Mouse (Mus musculus) forebrain, embryonic 14.5 days (tissue): Measurements from ENCODE around the gene Tox3. TPM values are rescaled to one million over a fixed set of nuclear protein-coding genes. Genes with fewer than 3 reads are reported as not detected.

Source experiments
- ATAC-seq: fragments of 200-750 bp; cut with Nextera tagmentation; 2 replicates; pipeline ENCODE4 v1.8.0; 2017; ENCODE audit warnings: mild to moderate bottlenecking, moderate library complexity
- DNase-seq: peaks from one replicate; pipeline ENCODE4 v3.0.0-alpha.2; 2015; ENCODE audit warnings: low spot score
- H3K27ac ChIP-seq: fragments of 300-500 bp; sonication (generic); 2 replicates; pipeline ENCODE4 v1.5.1; 2014; ENCODE audit warnings: low read depth, mild to moderate bottlenecking, control low read depth, low read length, moderate library complexity
- H3K27me3 ChIP-seq: fragments of 300-500 bp; sonication (generic); replicated peaks from 2 replicates; pipeline ENCODE4 v1.6.1; 2014; ENCODE audit warnings: low read length, control low read depth, mixed read lengths; ENCODE audit not compliant: control insufficient read depth, insufficient read depth
- H3K36me3 ChIP-seq: fragments of 300-500 bp; sonication (generic); 2 replicates; pipeline ENCODE4 v1.6.1; 2014; ENCODE audit warnings: low read length, control low read depth; ENCODE audit not compliant: control insufficient read depth, insufficient read depth
- H3K4me1 ChIP-seq: fragments of 300-500 bp; sonication (generic); 2 replicates; pipeline ENCODE4 v1.6.1; 2014; ENCODE audit warnings: antibody characterized with exemption, low read length, control low read depth; ENCODE audit not compliant: control insufficient read depth, insufficient read depth
- H3K4me2 ChIP-seq: fragments of 300-500 bp; sonication (generic); 2 replicates; pipeline ENCODE4 v1.6.1; 2014; ENCODE audit warnings: mild to moderate bottlenecking, control low read depth, low read length
- H3K4me3 ChIP-seq: fragments of 300-500 bp; sonication (generic); 2 replicates; pipeline ENCODE4 v1.5.1; 2014; ENCODE audit warnings: low read depth, low read length, control low read depth
- H3K9ac ChIP-seq: fragments of 300-500 bp; sonication (generic); 2 replicates; pipeline ENCODE4 v1.6.1; 2014; ENCODE audit warnings: mild to moderate bottlenecking, low read length, control low read depth, moderate library complexity
- H3K9me3 ChIP-seq: fragments of 300-500 bp; sonication (generic); replicated peaks from 2 replicates; pipeline ENCODE4 v1.6.1; 2016; ENCODE audit warnings: low read length, control low read depth, mixed read lengths; ENCODE audit not compliant: control insufficient read depth
- WGBS: fragments of 180-500 bp; shearing (Covaris S2); extraction: QIAGEN DNeasy Blood & Tissue Kit; methylation state at CpG from one replicate; pipeline ENCODE4 v1.1.7; 2014; 5-methylcytosine and 5-hydroxymethylcytosine counted together
- polyA plus RNA-seq: library from polyadenylated mRNA; unstranded; fragments of >200 nt; fragmentation: Nextera tagmentation; extraction: Ambion mirVana; gene quantifications from 2 replicates; pipeline ENCODE4 v1.2.1, GENCODE M21; 2014

The Tox3 gene
- polyA plus RNA-seq, 1 experiment from 2014 or later = 18.8 TPM

- Histone ChIP-seq H3K27me3 (no peaks in the 10 kb centered on the region), H3K4me3 (no peak overlapping the region), H3K9ac (no peak overlapping the region), H3K4me1 (peaks cover 51% of the 10 kb centered on the region), H3K27ac (peak overlapping the region; percentile 76), H3K9me3 (peaks cover 6% of the 10 kb centered on the region; the same call in 1 of the 2 replicates), H3K36me3 (peaks cover 8% of the 10 kb centered on the region), H3K4me2 (peak overlapping the region; percentile 26)
- 9% methylated on average over 5 of the region's 5 CpGs for WGBS
- DNase-seq (peak; percentile 97), ATAC-seq (peak; percentile 95)
These were observed 45.9 kb downstream of the Tox3 start for GRCm38 (mm10) chr8:90302252-90302651.

GRCm38 (mm10) chr8:90301543-90301942 lies 46.6 kb downstream of the Tox3 start:
- no peak overlapping the region for H3K9ac ChIP-seq
- peaks cover 4% of the 10 kb centered on the region; the same call in 1 of the 2 replicates for H3K36me3 ChIP-seq
- 0 out of 2 replicates have a peak, but pooled peaks have one; percentile 37 for ATAC-seq
- peak overlapping the region; percentile 76 for H3K27ac ChIP-seq
- DNase-seq = peak; percentile 74
- H3K4me3 ChIP-seq = no peak overlapping the region
- H3K4me1 ChIP-seq = peaks cover 51% of the 10 kb centered on the region
- 5% methylated on average over 5 of the region's 5 CpGs for WGBS
- peaks cover 2% of the 10 kb centered on the region; the same call in 1 of the 2 replicates for H3K9me3 ChIP-seq
- H3K4me2 ChIP-seq = peak overlapping the region; percentile 26
- no peaks in the 10 kb centered on the region for H3K27me3 ChIP-seq

GRCm38 (mm10) chr8:90300973-90301372 lies 47.2 kb downstream of the Tox3 start:
- Histone ChIP-seq H3K9me3 (no peaks in the 10 kb centered on the region), H3K36me3 (no peaks in the 10 kb centered on the region), H3K4me1 (peaks cover 51% of the 10 kb centered on the region), H3K4me3 (no peak overlapping the region), H3K27me3 (no peaks in the 10 kb centered on the region), H3K27ac (peak overlapping the region; percentile 76), H3K4me2 (peak overlapping the region; percentile 18; the same call in 1 of the 2 replicates), H3K9ac (no peak overlapping the region)
- ATAC-seq (no peak), DNase-seq (peak; percentile 60)
- WGBS = 8% methylated on average over 2 of the region's 2 CpGs

GRCm38 (mm10) chr8:90294061-90294460 lies 54.1 kb downstream of the Tox3 start:
- no peak for ATAC-seq
- DNase-seq = peak; percentile 57
- Histone ChIP-seq H3K4me2 (no peak overlapping the region), H3K36me3 (peaks cover 5% of the 10 kb centered on the region), H3K4me1 (no peaks in the 10 kb centered on the region; the same call in 1 of the 2 replicates), H3K9me3 (no peaks in the 10 kb centered on the region), H3K4me3 (no peak overlapping the region), H3K9ac (no peak overlapping the region), H3K27ac (no peak overlapping the region), H3K27me3 (no peaks in the 10 kb centered on the region)
- WGBS = 65% methylated on average over 3 of the region's 3 CpGs

GRCm38 (mm10) chr8:90290811-90291210 lies 57.3 kb downstream of the Tox3 start:
- Histone ChIP-seq H3K36me3 (peaks cover 5% of the 10 kb centered on the region), H3K4me1 (no peaks in the 10 kb centered on the region), H3K9ac (no peak overlapping the region), H3K4me3 (no peak overlapping the region), H3K9me3 (no peaks in the 10 kb centered on the region), H3K27me3 (no peaks in the 10 kb centered on the region), H3K4me2 (no peak overlapping the region), H3K27ac (no peak overlapping the region)
- DNase-seq (no peak), ATAC-seq (no peak)
- 95% methylated on average over 6 of the region's 6 CpGs for WGBS

- ATAC-seq (peak; percentile 68), DNase-seq (peak; percentile 75)
- Histone ChIP-seq H3K36me3 (0 out of 2 replicates have a peak, but pooled peaks cover 3% of the 10 kb centered on the region), H3K9ac (no peak overlapping the region), H3K27ac (no peak overlapping the region), H3K4me1 (peaks cover 37% of the 10 kb centered on the region), H3K4me3 (no peak overlapping the region), H3K9me3 (no peaks in the 10 kb centered on the region), H3K27me3 (no peaks in the 10 kb centered on the region), H3K4me2 (no peak overlapping the region)
- 19% methylated on average over 9 of the region's 9 CpGs for WGBS
These were observed 71.4 kb downstream of the Tox3 start for GRCm38 (mm10) chr8:90276722-90277121.

- H3K9me3 ChIP-seq = no peaks in the 10 kb centered on the region
- H3K4me2 ChIP-seq = no peak overlapping the region
- DNase-seq = peak; percentile 81
- H3K36me3 ChIP-seq = peaks cover 7% of the 10 kb centered on the region
- no peak overlapping the region for H3K27ac ChIP-seq
- no peak overlapping the region for H3K4me3 ChIP-seq
- H3K4me1 ChIP-seq = peaks cover 31% of the 10 kb centered on the region
- H3K27me3 ChIP-seq = no peaks in the 10 kb centered on the region
- peak; percentile 36; the same call in 1 of the 2 replicates for ATAC-seq
- WGBS = 48% methylated on average over 7 of the region's 7 CpGs
- H3K9ac ChIP-seq = no peak overlapping the region
These were observed 75.0 kb downstream of the Tox3 start for GRCm38 (mm10) chr8:90273182-90273581.

GRCm38 (mm10) chr8:90271920-90272319 lies 76.2 kb downstream of the Tox3 start:
- no peak overlapping the region for H3K9ac ChIP-seq
- DNase-seq (peak; percentile 86), ATAC-seq (peak; percentile 57)
- no peak overlapping the region for H3K4me2 ChIP-seq
- H3K9me3 ChIP-seq = no peaks in the 10 kb centered on the region
- 35% methylated on average over 10 of the region's 10 CpGs for WGBS
- peaks cover 7% of the 10 kb centered on the region for H3K36me3 ChIP-seq
- H3K4me3 ChIP-seq = no peak overlapping the region
- H3K27me3 ChIP-seq = no peaks in the 10 kb centered on the region
- H3K27ac ChIP-seq = no peak overlapping the region
- H3K4me1 ChIP-seq = peaks cover 35% of the 10 kb centered on the region

- no peaks in the 10 kb centered on the region for H3K9me3 ChIP-seq
- no peaks in the 10 kb centered on the region for H3K27me3 ChIP-seq
These were observed 80.4 kb downstream of the Tox3 start for GRCm38 (mm10) chr8:90267698-90268256.

More at GRCm38 (mm10) chr8:90267698-90268256, 80.4 kb downstream of the Tox3 start:
- H3K36me3 ChIP-seq = peaks cover 10% of the 10 kb centered on the region
- no peak overlapping the region for H3K4me2 ChIP-seq
- peaks cover 17% of the 10 kb centered on the region for H3K4me1 ChIP-seq
- no peak overlapping the region for H3K4me3 ChIP-seq
- DNase-seq = peak; percentile 49
- whole genome bisulfite sequencing = 33% methylated on average over 12 of the region's 12 CpGs
- H3K27ac ChIP-seq = peak overlapping the region; percentile 29; the same call in 1 of the 2 replicates
- ATAC-seq = no peak
- H3K9ac ChIP-seq = no peak overlapping the region
